Mouse (Mus musculus): Measurements from ENCODE around the gene 1700025G04Rik. TPM values are rescaled to one million over a fixed set of nuclear protein-coding genes. Genes with fewer than 3 reads are reported as not detected.

1700025G04Rik gene
- total RNA-seq, 1 experiment from 2014 or later = 27.8 TPM

- no peak for ATAC-seq (replicated peaks; ENCODE audit: insufficient number of reproducible peaks, low FRiP score, low TSS enrichment, poor library complexity, severe bottlenecking)
These were observed 197.9 kb downstream of the 1700025G04Rik start for GRCm38 (mm10) chr1:151892008-151892407.

- no peak for ATAC-seq (replicated peaks; ENCODE audit: insufficient number of reproducible peaks, low FRiP score, low TSS enrichment, poor library complexity, severe bottlenecking)
These were observed 198.7 kb downstream of the 1700025G04Rik start for GRCm38 (mm10) chr1:151891194-151891593.

- no peak for ATAC-seq (replicated peaks; ENCODE audit: insufficient number of reproducible peaks, low FRiP score, low TSS enrichment, poor library complexity, severe bottlenecking)
These were observed 199.8 kb downstream of the 1700025G04Rik start for GRCm38 (mm10) chr1:151890041-151890621.

- ATAC-seq (replicated peaks; ENCODE audit: insufficient number of reproducible peaks, low FRiP score, low TSS enrichment, poor library complexity, severe bottlenecking) = no peak
These were observed 202.3 kb downstream of the 1700025G04Rik start for GRCm38 (mm10) chr1:151887631-151888030.

- ATAC-seq (replicated peaks; ENCODE audit: insufficient number of reproducible peaks, low FRiP score, low TSS enrichment, poor library complexity, severe bottlenecking) = no peak
These were observed 202.8 kb downstream of the 1700025G04Rik start for GRCm38 (mm10) chr1:151887126-151887525.

GRCm38 (mm10) chr1:151886171-151886570, 203.8 kb downstream of the 1700025G04Rik start:
- ATAC-seq (replicated peaks; ENCODE audit: insufficient number of reproducible peaks, low FRiP score, low TSS enrichment, poor library complexity, severe bottlenecking) = no peak

GRCm38 (mm10) chr1:151881253-151881652, 208.7 kb downstream of the 1700025G04Rik start:
- ATAC-seq (replicated peaks; ENCODE audit: insufficient number of reproducible peaks, low FRiP score, low TSS enrichment, poor library complexity, severe bottlenecking) = no peak

- ATAC-seq (replicated peaks; ENCODE audit: insufficient number of reproducible peaks, low FRiP score, low TSS enrichment, poor library complexity, severe bottlenecking) = no peak
These were observed 209.2 kb downstream of the 1700025G04Rik start for GRCm38 (mm10) chr1:151880731-151881130.

GRCm38 (mm10) chr1:151879966-151880365, 210.0 kb downstream of the 1700025G04Rik start:
- no peak for ATAC-seq (replicated peaks; ENCODE audit: insufficient number of reproducible peaks, low FRiP score, low TSS enrichment, poor library complexity, severe bottlenecking)

- no peak for ATAC-seq (replicated peaks; ENCODE audit: insufficient number of reproducible peaks, low FRiP score, low TSS enrichment, poor library complexity, severe bottlenecking)
These were observed 210.5 kb downstream of the 1700025G04Rik start for GRCm38 (mm10) chr1:151879308-151879850.

- no peak for ATAC-seq (replicated peaks; ENCODE audit: insufficient number of reproducible peaks, low FRiP score, low TSS enrichment, poor library complexity, severe bottlenecking)
These were observed 211.5 kb downstream of the 1700025G04Rik start for GRCm38 (mm10) chr1:151878411-151878810.

- no peak for ATAC-seq (replicated peaks; ENCODE audit: insufficient number of reproducible peaks, low FRiP score, low TSS enrichment, poor library complexity, severe bottlenecking)
These were observed 217.0 kb downstream of the 1700025G04Rik start for GRCm38 (mm10) chr1:151872971-151873370.

GRCm38 (mm10) chr1:151864326-151864725, 225.6 kb downstream of the 1700025G04Rik start:
- no peak for ATAC-seq (replicated peaks; ENCODE audit: insufficient number of reproducible peaks, low FRiP score, low TSS enrichment, poor library complexity, severe bottlenecking)

- no peak for ATAC-seq (replicated peaks; ENCODE audit: insufficient number of reproducible peaks, low FRiP score, low TSS enrichment, poor library complexity, severe bottlenecking)
These were observed 226.2 kb downstream of the 1700025G04Rik start for GRCm38 (mm10) chr1:151863797-151864147.

- ATAC-seq (replicated peaks; ENCODE audit: insufficient number of reproducible peaks, low FRiP score, low TSS enrichment, poor library complexity, severe bottlenecking) = no peak
These were observed 226.7 kb downstream of the 1700025G04Rik start for GRCm38 (mm10) chr1:151863135-151863796.

- no peak for ATAC-seq (replicated peaks; ENCODE audit: insufficient number of reproducible peaks, low FRiP score, low TSS enrichment, poor library complexity, severe bottlenecking)
These were observed 227.8 kb downstream of the 1700025G04Rik start for GRCm38 (mm10) chr1:151862109-151862508.

- ATAC-seq (replicated peaks; ENCODE audit: insufficient number of reproducible peaks, low FRiP score, low TSS enrichment, poor library complexity, severe bottlenecking) = no peak
These were observed 228.5 kb downstream of the 1700025G04Rik start for GRCm38 (mm10) chr1:151861334-151861995.

GRCm38 (mm10) chr1:151858474-151858873, 231.5 kb downstream of the 1700025G04Rik start:
- ATAC-seq (replicated peaks; ENCODE audit: insufficient number of reproducible peaks, low FRiP score, low TSS enrichment, poor library complexity, severe bottlenecking) = no peak

GRCm38 (mm10) chr1:151855561-151855960, 234.4 kb downstream of the 1700025G04Rik start:
- ATAC-seq (replicated peaks; ENCODE audit: insufficient number of reproducible peaks, low FRiP score, low TSS enrichment, poor library complexity, severe bottlenecking) = no peak

- ATAC-seq (replicated peaks; ENCODE audit: insufficient number of reproducible peaks, low FRiP score, low TSS enrichment, poor library complexity, severe bottlenecking) = no peak
These were observed 237.9 kb downstream of the 1700025G04Rik start for GRCm38 (mm10) chr1:151851976-151852375.

All from monocyte, adult 5-6 weeks (primary cell).